Mouse (Mus musculus): Measurements from ENCODE around the gene Krtap4-7. TPM values are rescaled to one million over a fixed set of nuclear protein-coding genes. Genes with fewer than 3 reads are reported as not detected.

Krtap4-7 gene
- polyA plus RNA-seq, 1 experiment from 2014 or later: not detected

- Histone ChIP-seq H3K27ac (ENCODE audit: low read length) (no peak within 1 kb of the TSS), H3K9me3 (replicated peaks; ENCODE audit: control insufficient read depth, low read length) (no peaks in the 10 kb centered on the region; the same call in 1 of the 2 replicates), H3K4me3 (ENCODE audit: low read length) (no peak within 1 kb of the TSS), H3K27me3 (ENCODE audit: control insufficient read depth, insufficient read depth, low read length) (no peaks in the 10 kb centered on the region), H3K4me2 (ENCODE audit: low read depth, low read length) (no peak within 1 kb of the TSS), H3K4me1 (ENCODE audit: control insufficient read depth, insufficient read depth, low read length) (no peaks in the 10 kb centered on the region), H3K36me3 (ENCODE audit: control insufficient read depth, insufficient read depth) (no peaks in the 10 kb centered on the region), H3K9ac (ENCODE audit: low read length) (no peak within 1 kb of the TSS)
- WGBS: 60% methylated on average over 2 of the region's 2 CpGs
- no peak for ATAC-seq (replicated peaks; ENCODE audit: extremely low read depth, insufficient read depth, low FRiP score)
Observed at GRCm38 (mm10) chr11:99650136-99650535, 6.2 kb upstream of the Krtap4-7 start, which contains the start of gene Gm11555. TSS of gene Gm11555 (minus strand) at chr11:99650236.

GRCm38 (mm10) chr11:99646444-99646843, 2.6 kb upstream of the Krtap4-7 start:
- H3K9me3 ChIP-seq (replicated peaks; ENCODE audit: control insufficient read depth, low read length): no peaks in the 10 kb centered on the region; the same call in 1 of the 2 replicates
- no peak overlapping the region for H3K4me3 ChIP-seq (ENCODE audit: low read length)
- no peaks in the 10 kb centered on the region for H3K36me3 ChIP-seq (ENCODE audit: control insufficient read depth, insufficient read depth)
- no peak overlapping the region for H3K27ac ChIP-seq (ENCODE audit: low read length)
- no peak overlapping the region for H3K9ac ChIP-seq (ENCODE audit: low read length)
- ATAC-seq (replicated peaks; ENCODE audit: extremely low read depth, insufficient read depth, low FRiP score): no peak
- H3K4me2 ChIP-seq (ENCODE audit: low read depth, low read length): no peak overlapping the region
- WGBS: 76% methylated on average over 15 of the region's 15 CpGs
- H3K27me3 ChIP-seq (ENCODE audit: control insufficient read depth, insufficient read depth, low read length): no peaks in the 10 kb centered on the region
- no peaks in the 10 kb centered on the region for H3K4me1 ChIP-seq (ENCODE audit: control insufficient read depth, insufficient read depth, low read length)

GRCm38 (mm10) chr11:99644351-99644750, 462 bp upstream of the Krtap4-7 start:
- no peak overlapping the region for H3K4me3 ChIP-seq (ENCODE audit: low read length)
- H3K27ac ChIP-seq (ENCODE audit: low read length): no peak overlapping the region
- ATAC-seq (replicated peaks; ENCODE audit: extremely low read depth, insufficient read depth, low FRiP score): no peak
- no peaks in the 10 kb centered on the region for H3K27me3 ChIP-seq (ENCODE audit: control insufficient read depth, insufficient read depth, low read length)
- no peak overlapping the region for H3K4me2 ChIP-seq (ENCODE audit: low read depth, low read length)
- no peak overlapping the region for H3K9ac ChIP-seq (ENCODE audit: low read length)
- WGBS: 73% methylated on average over 3 of the region's 3 CpGs
- H3K4me1 ChIP-seq (ENCODE audit: control insufficient read depth, insufficient read depth, low read length): no peaks in the 10 kb centered on the region
- H3K36me3 ChIP-seq (ENCODE audit: control insufficient read depth, insufficient read depth): no peaks in the 10 kb centered on the region
- no peaks in the 10 kb centered on the region for H3K9me3 ChIP-seq (replicated peaks; ENCODE audit: control insufficient read depth, low read length)

GRCm38 (mm10) chr11:99640926-99641325, 3.0 kb downstream of the Krtap4-7 start:
- no peak for ATAC-seq (replicated peaks; ENCODE audit: extremely low read depth, insufficient read depth, low FRiP score)
- Histone ChIP-seq H3K4me3 (ENCODE audit: low read length) (no peak overlapping the region), H3K27me3 (ENCODE audit: control insufficient read depth, insufficient read depth, low read length) (no peaks in the 10 kb centered on the region), H3K4me2 (ENCODE audit: low read depth, low read length) (no peak overlapping the region), H3K9me3 (replicated peaks; ENCODE audit: control insufficient read depth, low read length) (no peaks in the 10 kb centered on the region), H3K36me3 (ENCODE audit: control insufficient read depth, insufficient read depth) (no peaks in the 10 kb centered on the region), H3K27ac (ENCODE audit: low read length) (no peak overlapping the region), H3K9ac (ENCODE audit: low read length) (no peak overlapping the region), H3K4me1 (ENCODE audit: control insufficient read depth, insufficient read depth, low read length) (no peaks in the 10 kb centered on the region)
- WGBS: 14% methylated on average over 1 of the region's 1 CpGs

DNA sequence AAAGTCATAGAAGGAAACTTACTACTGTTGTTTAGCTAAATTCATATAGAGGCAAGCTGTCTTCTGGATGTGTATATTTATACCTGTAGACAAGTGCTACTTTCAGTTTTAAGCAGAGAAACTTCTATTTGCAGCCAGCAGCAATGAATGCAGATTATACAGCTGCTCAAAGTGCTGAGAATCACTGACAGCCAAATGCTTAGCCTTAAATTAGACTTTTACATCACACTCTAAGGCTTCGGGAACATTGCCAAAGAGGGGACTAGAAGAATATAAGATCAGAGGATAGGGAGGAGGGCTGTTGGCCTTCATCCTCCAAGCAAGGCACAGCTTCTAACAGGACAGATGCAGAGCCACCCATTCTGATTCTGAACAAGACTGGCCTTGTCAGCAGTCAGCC, 6.8 kb downstream of the Krtap4-7 start:
- H3K9me3 ChIP-seq (replicated peaks; ENCODE audit: control insufficient read depth, low read length): no peaks in the 10 kb centered on the region
- ATAC-seq (replicated peaks; ENCODE audit: extremely low read depth, insufficient read depth, low FRiP score): no peak
- no peaks in the 10 kb centered on the region for H3K27me3 ChIP-seq (ENCODE audit: control insufficient read depth, insufficient read depth, low read length)
- H3K9ac ChIP-seq (ENCODE audit: low read length): no peak overlapping the region
- H3K4me1 ChIP-seq (ENCODE audit: control insufficient read depth, insufficient read depth, low read length): no peaks in the 10 kb centered on the region
- H3K36me3 ChIP-seq (ENCODE audit: control insufficient read depth, insufficient read depth): no peaks in the 10 kb centered on the region
- no peak overlapping the region for H3K4me2 ChIP-seq (ENCODE audit: low read depth, low read length)
- no peak overlapping the region for H3K4me3 ChIP-seq (ENCODE audit: low read length)
- 38% methylated on average over 1 of the region's 1 CpGs for WGBS
- no peak overlapping the region for H3K27ac ChIP-seq (ENCODE audit: low read length)

DNA sequence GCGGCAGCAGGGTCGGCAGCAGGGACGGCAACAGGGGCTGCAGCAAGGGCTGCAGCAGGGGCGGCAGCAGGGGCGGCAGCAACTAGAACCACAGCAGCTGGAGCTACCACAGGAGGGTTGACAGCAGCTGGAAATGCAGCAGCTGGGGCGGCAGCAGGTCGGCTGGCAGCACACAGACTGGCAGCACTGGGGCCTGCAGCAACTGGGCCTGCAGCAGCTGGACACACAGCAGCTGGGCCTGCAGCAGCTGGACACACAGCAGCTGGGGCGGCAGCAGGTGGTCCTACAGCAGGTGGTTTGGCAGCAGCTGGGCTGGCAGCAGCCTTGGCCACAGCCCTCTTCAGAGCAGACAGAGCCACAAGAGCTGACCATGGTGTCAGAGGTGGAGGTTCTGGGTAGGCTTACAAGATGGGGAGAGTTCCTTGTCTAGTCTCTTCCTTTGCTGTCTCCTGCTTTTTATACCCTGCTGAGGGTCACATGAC, 9.2 kb downstream of the Krtap4-7 start, which contains the start of gene Krtap4-2:
Gene Krtap4-2 (minus strand): TSS at position 432 of the 482 bp plus-strand sequence.
- no peaks in the 10 kb centered on the region for H3K9me3 ChIP-seq (replicated peaks; ENCODE audit: control insufficient read depth, low read length)
- no peak within 1 kb of the TSS for H3K4me3 ChIP-seq (ENCODE audit: low read length)
- no peak within 1 kb of the TSS for H3K4me2 ChIP-seq (ENCODE audit: low read depth, low read length)
- WGBS: 36% methylated on average over 8 of the region's 8 CpGs
- no peaks in the 10 kb centered on the region for H3K36me3 ChIP-seq (ENCODE audit: control insufficient read depth, insufficient read depth)
- no peak for ATAC-seq (replicated peaks; ENCODE audit: extremely low read depth, insufficient read depth, low FRiP score)
- 0 out of 2 replicates have a peak, but pooled peaks cover 3% of the 10 kb centered on the region for H3K27me3 ChIP-seq (ENCODE audit: control insufficient read depth, insufficient read depth, low read length)
- H3K27ac ChIP-seq (ENCODE audit: low read length): no peak within 1 kb of the TSS
- no peaks in the 10 kb centered on the region for H3K4me1 ChIP-seq (ENCODE audit: control insufficient read depth, insufficient read depth, low read length)
- H3K9ac ChIP-seq (ENCODE audit: low read length): no peak within 1 kb of the TSS

DNA sequence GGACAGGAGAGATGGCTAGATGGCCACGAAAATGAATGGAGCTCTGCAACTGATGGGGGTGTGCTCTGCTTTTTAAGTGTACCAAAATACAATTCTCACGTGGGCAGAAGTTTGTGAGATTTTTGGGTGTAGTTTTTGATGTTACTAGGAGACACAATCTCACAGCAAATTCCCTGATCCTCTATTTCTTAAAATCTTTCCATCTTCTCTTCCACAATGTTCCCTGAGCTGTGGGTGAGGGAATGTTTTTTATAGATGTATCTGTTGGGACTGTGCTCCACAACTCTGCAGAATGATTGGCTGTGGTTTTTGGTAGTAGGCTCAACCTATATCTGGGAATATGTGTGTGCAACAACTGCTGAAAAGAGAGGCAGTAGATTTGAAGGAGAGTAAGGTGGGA, 10.6 kb downstream of the Krtap4-7 start:
- ATAC-seq (replicated peaks; ENCODE audit: extremely low read depth, insufficient read depth, low FRiP score): no peak

DNA sequence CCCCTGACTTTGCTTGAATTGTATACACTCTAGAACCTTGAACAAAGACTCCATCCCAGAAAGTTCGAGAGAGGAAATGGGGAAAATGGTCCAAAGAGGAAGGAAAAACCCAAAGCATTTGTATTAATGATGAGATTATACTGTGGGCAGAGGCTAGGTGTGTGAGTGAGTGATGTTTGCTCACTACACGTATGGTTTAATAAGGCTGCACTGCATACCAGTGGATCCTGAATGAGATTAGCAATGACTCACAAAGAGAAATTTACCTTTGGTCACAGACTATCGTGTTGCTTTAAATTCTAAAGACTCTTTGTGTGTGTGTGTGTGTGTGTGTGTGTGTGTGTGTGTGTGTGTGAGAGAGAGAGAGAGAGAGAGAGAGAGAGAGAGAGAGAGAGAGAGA, 13.0 kb downstream of the Krtap4-7 start:
- no peaks in the 10 kb centered on the region for H3K4me1 ChIP-seq (ENCODE audit: control insufficient read depth, insufficient read depth, low read length)
- no peak for ATAC-seq (replicated peaks; ENCODE audit: extremely low read depth, insufficient read depth, low FRiP score)
- 67% methylated on average over 3 of the region's 3 CpGs for WGBS
- 0 out of 2 replicates have a peak, but pooled peaks cover 3% of the 10 kb centered on the region for H3K27me3 ChIP-seq (ENCODE audit: control insufficient read depth, insufficient read depth, low read length)
- no peaks in the 10 kb centered on the region for H3K36me3 ChIP-seq (ENCODE audit: control insufficient read depth, insufficient read depth)
- H3K27ac ChIP-seq (ENCODE audit: low read length): no peak overlapping the region
- H3K9me3 ChIP-seq (replicated peaks; ENCODE audit: control insufficient read depth, low read length): no peaks in the 10 kb centered on the region
- no peak overlapping the region for H3K9ac ChIP-seq (ENCODE audit: low read length)
- H3K4me2 ChIP-seq (ENCODE audit: low read depth, low read length): no peak overlapping the region
- H3K4me3 ChIP-seq (ENCODE audit: low read length): no peak overlapping the region

More for the DNA sequence above, 10.6 kb downstream of the Krtap4-7 start:
- Histone ChIP-seq H3K4me2 (ENCODE audit: low read depth, low read length) (no peak overlapping the region), H3K9me3 (replicated peaks; ENCODE audit: control insufficient read depth, low read length) (no peaks in the 10 kb centered on the region), H3K27ac (ENCODE audit: low read length) (no peak overlapping the region), H3K36me3 (ENCODE audit: control insufficient read depth, insufficient read depth) (no peaks in the 10 kb centered on the region), H3K9ac (ENCODE audit: low read length) (no peak overlapping the region), H3K4me3 (ENCODE audit: low read length) (no peak overlapping the region), H3K4me1 (ENCODE audit: control insufficient read depth, insufficient read depth, low read length) (no peaks in the 10 kb centered on the region), H3K27me3 (ENCODE audit: control insufficient read depth, insufficient read depth, low read length) (0 out of 2 replicates have a peak, but pooled peaks cover 3% of the 10 kb centered on the region)
- 45% methylated on average over 2 of the region's 2 CpGs for WGBS

DNA sequence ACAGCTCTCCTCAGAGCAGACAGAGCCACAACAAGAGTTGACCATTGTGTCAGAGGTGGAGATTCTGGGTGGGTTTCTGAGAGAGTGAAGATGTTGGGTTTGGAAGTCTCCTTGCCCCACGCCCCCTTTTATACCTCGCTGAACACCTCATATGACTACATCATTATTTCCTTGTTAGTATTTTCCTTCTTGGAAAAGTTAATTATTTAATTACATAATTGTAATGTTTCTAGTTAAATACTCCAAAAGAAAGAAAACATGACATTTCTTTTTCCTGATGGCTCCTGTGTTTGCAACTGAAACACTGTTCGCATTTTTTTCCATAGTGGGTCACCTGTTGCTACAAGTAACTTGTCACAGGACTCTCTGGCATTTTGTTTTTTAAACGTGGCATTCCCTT, 15.8 kb downstream of the Krtap4-7 start, which contains the start of gene Krtap4-1:
Gene Krtap4-1 (minus strand): TSS at position 101 of the 400 bp plus-strand sequence.
- no peak within 1 kb of the TSS for H3K27ac ChIP-seq (ENCODE audit: low read length)
- H3K9ac ChIP-seq (ENCODE audit: low read length): no peak within 1 kb of the TSS
- no peak for ATAC-seq (replicated peaks; ENCODE audit: extremely low read depth, insufficient read depth, low FRiP score)
- 0 out of 2 replicates have a peak, but pooled peaks cover 3% of the 10 kb centered on the region for H3K27me3 ChIP-seq (ENCODE audit: control insufficient read depth, insufficient read depth, low read length)
- no peaks in the 10 kb centered on the region for H3K9me3 ChIP-seq (replicated peaks; ENCODE audit: control insufficient read depth, low read length)
- H3K36me3 ChIP-seq (ENCODE audit: control insufficient read depth, insufficient read depth): no peaks in the 10 kb centered on the region
- H3K4me3 ChIP-seq (ENCODE audit: low read length): no peak within 1 kb of the TSS
- WGBS: 71% methylated on average over 4 of the region's 4 CpGs
- no peaks in the 10 kb centered on the region for H3K4me1 ChIP-seq (ENCODE audit: control insufficient read depth, insufficient read depth, low read length)
- H3K4me2 ChIP-seq (ENCODE audit: low read depth, low read length): no peak within 1 kb of the TSS

Data from heart, embryonic 16.5 days (tissue).